Mouse (Mus musculus): ENCODE measurements around the gene Galnt2.

GRCm38 (mm10) chr8:124275377-124276071, 44.3 kb downstream of the Galnt2 start:
- TF ChIP-seq CTCF (IDR thresholded peaks at IDR 0.05; ENCODE audit: low read depth, low read length) (no peak), POLR2A (IDR thresholded peaks at IDR 0.05; ENCODE audit: borderline replicate concordance, low read depth, low read length) (no peak)

Data from bone marrow macrophage, adult 2 months (primary cell).